Mouse (Mus musculus) ES-E14 (cell line): ENCODE data around the gene Ipcef1.

ENCODE experiments used
- CHD2 ChIP-seq: IDR thresholded peaks from 2 replicates; pipeline ENCODE4 v1.6.1; 2014; ENCODE audit warnings: mild to moderate bottlenecking, low read depth, low read length, inconsistent platforms
- HCFC1 ChIP-seq: IDR thresholded peaks from 2 replicates; pipeline ENCODE4 v1.6.1; 2012; ENCODE audit warnings: low read length, inconsistent platforms, borderline replicate concordance; ENCODE audit not compliant: insufficient read depth
- MAFK ChIP-seq: IDR thresholded peaks from 2 replicates; pipeline ENCODE4 v1.6.1; 2014; ENCODE audit warnings: mild to moderate bottlenecking, low read depth, low read length, inconsistent platforms; ENCODE audit not compliant: insufficient read depth
- ZC3H11A ChIP-seq: IDR thresholded peaks from 2 replicates; pipeline ENCODE4 v1.6.1; 2012; ENCODE audit warnings: low read depth, mild to moderate bottlenecking, inconsistent platforms, low read length, borderline replicate concordance
- ZNF384 ChIP-seq: IDR thresholded peaks from 2 replicates; pipeline ENCODE4 v1.6.1; 2012; ENCODE audit warnings: low read depth, low read length, inconsistent platforms

GRCm38 (mm10) chr10:6855812-6856211 lies 196.5 kb downstream of the Ipcef1 start:
- no peak for TF ChIP-seq HCFC1
- no peak for TF ChIP-seq ZC3H11A
- no peak for TF ChIP-seq ZNF384
- no peak for TF ChIP-seq CHD2
- no peak for TF ChIP-seq MAFK
